Mouse (Mus musculus): ENCODE results near the gene Smarcb1.

GRCm38 (mm10) chr10:75954381-75954811, 33.0 kb upstream of the Smarcb1 start, which contains the start of gene Gm5134:
- TF ChIP-seq USF1 (IDR thresholded peaks at IDR 0.05; ENCODE audit: low read depth, low read length), result no peak
- no peak for TF ChIP-seq EP300 (IDR thresholded peaks at IDR 0.05; ENCODE audit: low read length)
- TF ChIP-seq ZMIZ1 (IDR thresholded peaks at IDR 0.05; ENCODE audit: low read depth, low read length), result no peak
- peak; percentile 19 for TF ChIP-seq HCFC1 (IDR thresholded peaks at IDR 0.05; ENCODE audit: low read depth, low read length)
